Mouse (Mus musculus): Measurements from ENCODE around the gene 1700020N01Rik.

DNA sequence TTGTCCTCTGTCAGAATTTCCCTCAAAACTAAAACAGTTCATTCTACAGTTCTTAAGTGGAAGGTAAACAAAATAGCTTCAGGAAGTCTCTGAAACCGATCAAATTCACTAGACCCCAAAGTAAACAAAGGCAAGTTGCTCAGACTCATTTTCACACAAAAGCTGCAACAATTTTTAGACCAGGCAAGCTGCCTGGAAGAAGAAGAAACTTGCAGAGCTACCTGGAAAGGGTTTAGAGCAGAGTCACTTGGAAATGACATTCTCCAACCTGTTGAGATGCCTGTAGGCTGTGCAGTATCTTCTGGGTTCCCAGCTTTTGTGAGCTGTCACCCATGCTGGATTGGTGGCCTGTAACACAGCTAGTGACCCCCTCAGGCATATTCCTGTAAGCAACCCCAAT lies 11.4 kb upstream of the 1700020N01Rik start:
- TF ChIP-seq POLR2A (IDR thresholded peaks at IDR 0.05; ENCODE audit: borderline replicate concordance, control insufficient read depth, low read depth, low read length) (no peak), CTCF (IDR thresholded peaks at IDR 0.05; ENCODE audit: control insufficient read depth, insufficient read depth, low read length) (no peak)

All from bone marrow, adult 2 months (tissue).